Mouse (Mus musculus): ENCODE results near the gene Bcor. TPM values are rescaled to one million over a fixed set of nuclear protein-coding genes. Genes with fewer than 3 reads are reported as not detected.

The Bcor gene
- total and polyA plus RNA-seq, 3 experiments: 11.2 to 22.4 (median 18.0) TPM

DNA sequence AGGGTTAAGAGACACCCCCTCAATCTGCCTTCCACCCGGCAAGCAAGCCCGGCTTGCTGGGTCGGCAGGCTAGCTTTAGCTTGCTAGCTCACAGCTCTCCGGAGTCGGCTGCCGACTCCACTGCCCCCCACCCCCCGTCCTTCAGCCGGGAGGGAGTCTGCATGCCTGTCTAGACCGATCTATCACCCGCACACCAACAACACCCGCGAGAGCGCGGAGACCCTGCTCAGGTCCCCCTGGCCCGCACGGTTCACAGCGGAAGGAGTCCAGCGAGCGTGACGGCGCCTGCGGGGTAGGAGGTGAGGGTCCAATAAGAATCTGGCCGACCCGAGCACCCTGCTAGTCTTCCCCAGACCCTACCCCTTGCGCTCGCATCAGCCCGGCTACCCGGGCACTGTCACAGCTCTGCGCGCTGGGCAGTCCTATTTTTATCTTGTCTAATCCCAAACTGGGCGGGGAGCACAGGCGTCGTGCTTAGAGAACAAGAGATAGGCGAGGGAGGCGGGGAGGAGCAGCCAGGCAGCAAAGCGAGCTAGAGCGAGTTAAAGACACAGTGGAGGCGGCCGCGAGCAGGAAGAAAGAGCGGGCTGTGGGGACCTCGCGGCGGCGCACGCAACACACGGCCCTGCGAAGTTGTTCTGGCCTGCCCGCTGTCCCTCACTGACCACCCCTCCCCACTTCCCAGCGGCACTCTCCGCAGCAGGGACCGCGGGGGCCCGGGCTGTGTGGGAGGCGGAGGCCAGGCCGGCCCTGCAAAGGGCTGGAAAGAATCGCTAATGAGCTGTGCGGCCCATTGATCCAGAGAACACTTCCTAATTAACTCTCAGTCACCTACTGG, 83.2 kb downstream of the Bcor start:
- Histone ChIP-seq H3K9ac (ENCODE audit: low read depth, low read length) (peak overlapping the region; percentile 73), H3K79me2 (replicated peaks; ENCODE audit: control insufficient read depth, insufficient read depth, low read length) (peaks cover 1% of the 10 kb centered on the region; the same call in 1 of the 2 replicates), H3K27me3 (ENCODE audit: control insufficient read depth, insufficient read depth, low read length) (no peaks in the 10 kb centered on the region), H3K4me3 (peak overlapping the region; percentile 69), H3K36me3 (ENCODE audit: control insufficient read depth, insufficient read depth, low read length) (no peaks in the 10 kb centered on the region; the same call in 1 of the 2 replicates), H3K27ac (peak overlapping the region; percentile 42), H3K4me1 (ENCODE audit: control insufficient read depth, insufficient read depth, low read length) (peaks cover 6% of the 10 kb centered on the region)
- intact Hi-C loops (cut with DNase I): no loop called here
- TF ChIP-seq CTCF (IDR thresholded peaks at IDR 0.05) (no peak), EP300 (IDR thresholded peaks at IDR 0.05; ENCODE audit: insufficient read depth, low read depth, low read length) (no peak), POLR2A (IDR thresholded peaks at IDR 0.05; ENCODE audit: insufficient read depth, low read depth, low read length) (0 out of 2 replicates have a peak, but pooled peaks have one; percentile 19)
- peak; percentile 67 to 77 for DNase-seq
- 2% methylated on average over 58 of the region's 58 CpGs for WGBS

DNA sequence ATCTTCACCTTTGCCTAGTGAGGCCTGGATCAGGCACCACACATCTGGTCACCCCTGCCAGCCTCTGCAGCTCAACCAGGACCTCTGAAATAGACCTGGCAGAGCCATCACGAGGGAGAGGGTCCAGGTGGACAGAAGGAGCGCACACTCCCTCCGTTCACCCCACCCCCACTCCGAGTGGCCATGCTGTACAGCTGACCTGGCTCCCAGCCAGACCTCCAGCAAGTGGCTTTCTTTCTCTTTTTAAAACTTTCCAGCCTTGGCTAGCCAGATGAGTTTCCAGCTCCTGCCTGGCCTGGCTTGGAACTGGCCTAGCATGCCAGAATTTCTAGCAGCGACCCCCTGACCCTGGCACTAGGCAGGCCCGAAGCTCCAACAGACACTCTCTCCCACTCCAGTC, 87.4 kb downstream of the Bcor start:
- Histone ChIP-seq H3K4me3 (no peak overlapping the region), H3K79me2 (replicated peaks; ENCODE audit: control insufficient read depth, insufficient read depth, low read length) (peaks cover 1% of the 10 kb centered on the region; the same call in 1 of the 2 replicates), H3K36me3 (ENCODE audit: control insufficient read depth, insufficient read depth, low read length) (no peaks in the 10 kb centered on the region; the same call in none of the 2 replicates), H3K27ac (no peak overlapping the region), H3K27me3 (ENCODE audit: control insufficient read depth, insufficient read depth, low read length) (no peaks in the 10 kb centered on the region), H3K4me1 (ENCODE audit: control insufficient read depth, insufficient read depth, low read length) (peaks cover 11% of the 10 kb centered on the region), H3K9ac (ENCODE audit: low read depth, low read length) (no peak overlapping the region)
- peak in 1 of 2 experiments; percentile 38 for DNase-seq
- WGBS: 13% methylated on average over 6 of the region's 6 CpGs
- TF ChIP-seq CTCF (IDR thresholded peaks at IDR 0.05): no peak
- intact Hi-C loops (cut with DNase I): no loop called here

DNA sequence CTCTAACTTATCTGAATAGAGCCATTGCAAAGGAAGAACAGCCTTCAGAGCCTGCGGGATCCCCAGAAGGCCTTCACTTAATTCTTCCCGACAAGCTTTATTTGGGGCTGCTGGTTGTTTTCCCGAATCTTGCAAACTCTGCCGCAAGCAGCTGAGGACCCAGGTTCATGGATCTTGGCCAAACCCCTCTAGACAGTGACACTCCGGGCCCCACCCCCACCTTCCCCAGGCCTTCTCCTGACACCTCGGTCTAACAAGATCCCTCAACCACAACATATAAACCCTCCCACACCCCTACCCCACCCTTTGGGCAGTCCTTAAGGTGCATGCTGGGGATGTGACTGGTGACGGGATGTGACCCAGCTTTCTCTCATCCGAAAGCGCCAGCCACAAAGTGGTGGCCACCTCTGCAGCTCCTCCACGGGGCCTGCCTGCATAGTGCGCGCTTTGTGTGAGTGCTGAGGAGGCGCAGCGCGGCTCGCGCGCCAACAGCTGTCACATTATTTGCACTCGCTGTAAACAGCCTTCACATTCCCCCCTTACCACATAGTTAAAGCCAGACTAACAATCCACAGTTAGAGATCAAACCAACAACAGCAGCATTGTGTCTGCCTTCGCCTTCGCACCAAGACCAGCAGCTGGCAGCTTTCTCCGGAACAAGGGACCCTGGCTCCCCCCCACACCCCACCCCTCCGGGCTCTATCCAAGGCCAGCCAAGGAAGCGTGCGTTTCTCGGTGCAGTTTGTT, 91.0 kb downstream of the Bcor start:
- Histone ChIP-seq H3K4me3 (no peak overlapping the region), H3K79me2 (replicated peaks; ENCODE audit: control insufficient read depth, insufficient read depth, low read length) (0 out of 2 replicates have a peak, but pooled peaks cover 3% of the 10 kb centered on the region), H3K27me3 (ENCODE audit: control insufficient read depth, insufficient read depth, low read length) (no peaks in the 10 kb centered on the region), H3K4me1 (ENCODE audit: control insufficient read depth, insufficient read depth, low read length) (peaks cover 24% of the 10 kb centered on the region), H3K36me3 (ENCODE audit: control insufficient read depth, insufficient read depth, low read length) (no peaks in the 10 kb centered on the region; the same call in none of the 2 replicates), H3K27ac (no peak overlapping the region), H3K9ac (ENCODE audit: low read depth, low read length) (no peak overlapping the region)
- TF ChIP-seq EP300 (IDR thresholded peaks at IDR 0.05; ENCODE audit: insufficient read depth, low read depth, low read length): no peak
- TF ChIP-seq CTCF (IDR thresholded peaks at IDR 0.05): no peak
- 20% methylated on average over 26 of the region's 26 CpGs for WGBS
- intact Hi-C loops (cut with DNase I): no loop called here
- no peak for DNase-seq

GRCm38 (mm10) chrX:12067851-12068510, 92.2 kb downstream of the Bcor start:
- TF ChIP-seq CTCF (IDR thresholded peaks at IDR 0.05) (no peak), EP300 (IDR thresholded peaks at IDR 0.05; ENCODE audit: insufficient read depth, low read depth, low read length) (no peak), POLR2A (IDR thresholded peaks at IDR 0.05; ENCODE audit: insufficient read depth, low read depth, low read length) (no peak)
- Histone ChIP-seq H3K9ac (ENCODE audit: low read depth, low read length) (no peak overlapping the region), H3K4me1 (ENCODE audit: control insufficient read depth, insufficient read depth, low read length) (peaks cover 24% of the 10 kb centered on the region), H3K27ac (no peak overlapping the region), H3K36me3 (ENCODE audit: control insufficient read depth, insufficient read depth, low read length) (no peaks in the 10 kb centered on the region; the same call in 1 of the 2 replicates), H3K79me2 (replicated peaks; ENCODE audit: control insufficient read depth, insufficient read depth, low read length) (0 out of 2 replicates have a peak, but pooled peaks cover 3% of the 10 kb centered on the region), H3K4me3 (no peak overlapping the region), H3K27me3 (ENCODE audit: control insufficient read depth, insufficient read depth, low read length) (no peaks in the 10 kb centered on the region)
- 23% methylated on average over 18 of the region's 18 CpGs for WGBS
- peak in 1 of 2 experiments; percentile 21 for DNase-seq
- intact Hi-C loops (cut with DNase I): no loop called here

- intact Hi-C loops (cut with DNase I): no loop called here
- DNase-seq: no peak
- H3K9ac ChIP-seq (ENCODE audit: low read depth, low read length): no peak overlapping the region
- no peak overlapping the region for H3K4me3 ChIP-seq
- peaks cover 21% of the 10 kb centered on the region for H3K4me1 ChIP-seq (ENCODE audit: control insufficient read depth, insufficient read depth, low read length)
- no peaks in the 10 kb centered on the region; the same call in 1 of the 2 replicates for H3K36me3 ChIP-seq (ENCODE audit: control insufficient read depth, insufficient read depth, low read length)
- H3K27ac ChIP-seq: no peak overlapping the region
- WGBS: 32% methylated on average over 6 of the region's 6 CpGs
- H3K79me2 ChIP-seq (replicated peaks; ENCODE audit: control insufficient read depth, insufficient read depth, low read length): 0 out of 2 replicates have a peak, but pooled peaks cover 3% of the 10 kb centered on the region
- TF ChIP-seq CTCF (IDR thresholded peaks at IDR 0.05) (no peak), EP300 (IDR thresholded peaks at IDR 0.05; ENCODE audit: insufficient read depth, low read depth, low read length) (no peak), POLR2A (IDR thresholded peaks at IDR 0.05; ENCODE audit: insufficient read depth, low read depth, low read length) (no peak)
- H3K27me3 ChIP-seq (ENCODE audit: control insufficient read depth, insufficient read depth, low read length): no peaks in the 10 kb centered on the region
These were observed 93.1 kb downstream of the Bcor start for GRCm38 (mm10) chrX:12067031-12067430.

Measured in heart, adult 2 months (tissue).